Mouse (Mus musculus): ENCODE results near the gene Tnfaip8l2.
A peak's percentile ranks its signal among the peaks of the same experiment; 100 is the strongest.

Tnfaip8l2 gene

GRCm38 (mm10) chr3:95141952-95142616, at the start of gene Tnfaip8l2:
TSS of gene Tnfaip8l2 (minus strand) at chr3:95142360.
- peak; percentile 75 for DNase-seq

- DNase-seq = no peak
Measured at GRCm38 (mm10) chr3:95186888-95187287, 44.7 kb upstream of the Tnfaip8l2 start.

GRCm38 (mm10) chr3:95186100-95186499, 43.9 kb upstream of the Tnfaip8l2 start:
- DNase-seq = no peak

- DNase-seq = no peak
Measured at GRCm38 (mm10) chr3:95184796-95185577, 42.8 kb upstream of the Tnfaip8l2 start.

GRCm38 (mm10) chr3:95181841-95182240, 39.7 kb upstream of the Tnfaip8l2 start:
- no peak for DNase-seq

- DNase-seq = no peak
Measured at GRCm38 (mm10) chr3:95179890-95180289, 37.7 kb upstream of the Tnfaip8l2 start.

GRCm38 (mm10) chr3:95178948-95179347, 36.8 kb upstream of the Tnfaip8l2 start:
- DNase-seq = no peak

- DNase-seq = no peak
Measured at GRCm38 (mm10) chr3:95177583-95177982, 35.4 kb upstream of the Tnfaip8l2 start.

- DNase-seq = no peak
Measured at GRCm38 (mm10) chr3:95176500-95176899, 34.3 kb upstream of the Tnfaip8l2 start.

GRCm38 (mm10) chr3:95174011-95174592, 31.9 kb upstream of the Tnfaip8l2 start:
- DNase-seq = peak; percentile 94

- DNase-seq = peak; percentile 38
Measured at GRCm38 (mm10) chr3:95173256-95173949, 31.2 kb upstream of the Tnfaip8l2 start.

- DNase-seq = peak; percentile 39
Measured at GRCm38 (mm10) chr3:95172526-95173255, 30.5 kb upstream of the Tnfaip8l2 start.

- no peak for DNase-seq
Measured at GRCm38 (mm10) chr3:95171105-95171504, 28.9 kb upstream of the Tnfaip8l2 start.

- no peak for DNase-seq
Measured at GRCm38 (mm10) chr3:95169996-95170395, 27.8 kb upstream of the Tnfaip8l2 start.

GRCm38 (mm10) chr3:95164840-95165239, 22.7 kb upstream of the Tnfaip8l2 start:
- no peak for DNase-seq

- DNase-seq = no peak
Measured at GRCm38 (mm10) chr3:95164256-95164550, 22.0 kb upstream of the Tnfaip8l2 start.

GRCm38 (mm10) chr3:95163419-95164255, 21.5 kb upstream of the Tnfaip8l2 start:
- no peak for DNase-seq

- no peak for DNase-seq
Measured at GRCm38 (mm10) chr3:95162345-95162628, 20.1 kb upstream of the Tnfaip8l2 start.

- no peak for DNase-seq
Measured at GRCm38 (mm10) chr3:95161618-95162344, 19.6 kb upstream of the Tnfaip8l2 start.

- peak; percentile 42 for DNase-seq
Measured at GRCm38 (mm10) chr3:95161041-95161551, 18.9 kb upstream of the Tnfaip8l2 start.

All from thymus, postnatal 4 days (tissue).